Mouse (Mus musculus): ENCODE data around the gene Prr5. TPM values are rescaled to one million over a fixed set of nuclear protein-coding genes. Genes with fewer than 3 reads are reported as not detected.

Gene Prr5
- polyA plus RNA-seq, 1 experiment from 2014 or later = 65.4 TPM

DNA sequence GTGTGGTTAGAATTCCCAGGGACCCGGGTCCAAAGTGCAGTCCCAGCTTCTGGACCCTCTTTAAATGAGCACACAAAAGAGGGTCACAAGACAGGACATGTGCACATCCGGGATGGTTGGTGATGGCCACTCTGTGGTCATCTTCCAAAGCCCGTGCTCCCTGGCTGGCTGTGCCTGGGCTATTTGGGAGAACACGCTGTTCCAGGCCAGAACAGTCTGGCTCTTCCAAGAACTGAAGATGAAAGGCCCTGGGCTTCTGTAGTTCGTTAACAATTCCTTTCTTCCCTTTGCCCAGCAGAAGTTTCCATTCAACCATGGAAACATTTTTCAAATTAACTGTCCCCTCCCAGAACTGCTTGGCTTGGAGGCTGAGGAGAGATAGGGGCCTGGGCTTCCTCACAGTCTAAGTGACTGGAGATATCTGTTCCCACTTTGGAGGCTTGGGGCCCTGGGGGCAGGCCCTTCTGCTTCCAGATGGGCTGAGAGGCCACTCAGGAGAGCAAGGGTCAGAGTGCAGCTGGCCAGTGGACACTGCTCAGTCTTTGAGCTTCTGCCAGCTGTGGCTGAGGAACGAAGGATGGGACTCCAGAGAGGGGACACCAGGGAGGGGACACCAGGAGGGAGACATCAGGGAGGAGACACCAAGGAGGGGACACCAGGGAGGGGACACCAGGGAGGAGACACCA is 29.8 kb upstream of the Prr5 start:
- H3K4me2 ChIP-seq (replicated peaks) = no peak overlapping the region
- H3K27ac ChIP-seq = peak overlapping the region; percentile 53
- 53% methylated on average over 6 of the region's 6 CpGs for WGBS
- no peaks in the 10 kb centered on the region for H3K9me3 ChIP-seq
- no peak overlapping the region for H3K9ac ChIP-seq
- peaks cover 13% of the 10 kb centered on the region for H3K4me1 ChIP-seq (replicated peaks)
- peak; percentile 52; the same call in 1 of the 2 replicates for ATAC-seq
- H3K27me3 ChIP-seq (replicated peaks) = no peaks in the 10 kb centered on the region
- no peaks in the 10 kb centered on the region for H3K36me3 ChIP-seq
- H3K4me3 ChIP-seq (replicated peaks) = no peak overlapping the region

DNA sequence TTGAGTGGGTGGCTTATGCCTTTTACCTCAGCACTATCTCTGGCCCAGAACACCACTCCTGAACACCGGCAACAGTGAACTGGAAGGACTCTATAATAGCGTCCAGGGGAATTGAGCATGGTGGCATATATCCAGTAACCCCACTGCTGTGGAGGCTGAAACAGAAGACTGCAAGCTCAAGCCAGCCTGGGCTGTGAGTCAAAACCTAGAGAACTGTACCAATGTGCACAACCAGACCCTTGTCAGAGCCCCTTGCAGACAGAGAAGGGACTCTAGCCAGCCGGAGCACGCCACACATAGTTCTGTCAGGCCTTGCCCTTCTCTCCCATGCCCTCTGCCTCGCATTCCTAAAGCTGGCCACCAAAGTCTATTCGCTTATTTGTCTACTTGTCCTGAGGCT is 28.7 kb upstream of the Prr5 start:
- H3K4me1 ChIP-seq (replicated peaks) = peaks cover 13% of the 10 kb centered on the region
- 81% methylated on average over 6 of the region's 6 CpGs for WGBS
- H3K27ac ChIP-seq = no peak overlapping the region
- no peak for ATAC-seq
- H3K27me3 ChIP-seq (replicated peaks) = no peaks in the 10 kb centered on the region
- H3K4me3 ChIP-seq (replicated peaks) = no peak overlapping the region
- no peaks in the 10 kb centered on the region for H3K9me3 ChIP-seq
- H3K4me2 ChIP-seq (replicated peaks) = no peak overlapping the region
- H3K36me3 ChIP-seq = no peaks in the 10 kb centered on the region
- no peak overlapping the region for H3K9ac ChIP-seq

DNA sequence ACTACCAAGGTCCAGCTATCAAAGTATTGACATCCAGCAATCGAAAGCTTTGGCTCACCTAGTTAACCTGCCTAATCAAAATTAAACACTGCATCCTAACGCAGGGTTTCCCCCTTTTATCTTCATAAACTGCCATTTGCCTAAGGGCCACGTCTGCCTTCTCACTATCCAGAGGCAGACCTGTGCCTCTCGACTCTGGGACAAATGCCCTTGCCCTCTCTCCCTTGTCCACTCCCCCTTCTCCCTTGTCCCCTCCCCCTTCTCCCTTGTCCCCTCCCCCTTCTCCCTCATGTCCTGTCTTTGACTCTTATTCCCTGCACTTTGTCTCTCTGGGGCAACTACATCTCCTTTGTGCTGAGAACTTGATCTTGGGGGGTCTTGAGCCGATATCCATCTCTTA is 28.3 kb upstream of the Prr5 start:
- H3K36me3 ChIP-seq = no peaks in the 10 kb centered on the region
- H3K9ac ChIP-seq = no peak overlapping the region
- H3K4me1 ChIP-seq (replicated peaks) = peaks cover 13% of the 10 kb centered on the region
- H3K27ac ChIP-seq = no peak overlapping the region
- H3K4me3 ChIP-seq (replicated peaks) = no peak overlapping the region
- no peak overlapping the region for H3K4me2 ChIP-seq (replicated peaks)
- no peaks in the 10 kb centered on the region for H3K9me3 ChIP-seq
- WGBS = 52% methylated on average over 5 of the region's 5 CpGs
- ATAC-seq = no peak
- H3K27me3 ChIP-seq (replicated peaks) = no peaks in the 10 kb centered on the region

DNA sequence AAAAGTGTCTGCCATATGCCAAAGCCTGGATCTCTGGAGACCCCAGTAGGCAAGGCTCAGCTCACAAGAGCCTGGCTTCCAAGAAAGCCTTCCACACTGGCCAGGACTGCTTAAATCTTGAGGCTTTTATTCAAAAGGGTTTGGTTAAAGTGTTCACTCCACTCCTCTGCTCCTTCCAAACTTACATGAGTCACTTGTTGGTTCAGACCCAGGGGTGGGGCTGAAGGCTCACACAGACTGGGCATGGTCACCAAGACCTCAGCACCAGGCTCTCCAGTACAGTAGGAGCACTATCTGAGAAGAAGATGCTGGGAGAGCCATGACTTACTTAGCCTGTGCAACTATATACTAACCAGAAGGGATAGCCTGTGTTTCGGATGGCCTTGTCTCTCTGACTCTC is 27.5 kb upstream of the Prr5 start:
- ATAC-seq = no peak
- 94% methylated on average over 1 of the region's 1 CpGs for WGBS
- peaks cover 13% of the 10 kb centered on the region for H3K4me1 ChIP-seq (replicated peaks)

DNA sequence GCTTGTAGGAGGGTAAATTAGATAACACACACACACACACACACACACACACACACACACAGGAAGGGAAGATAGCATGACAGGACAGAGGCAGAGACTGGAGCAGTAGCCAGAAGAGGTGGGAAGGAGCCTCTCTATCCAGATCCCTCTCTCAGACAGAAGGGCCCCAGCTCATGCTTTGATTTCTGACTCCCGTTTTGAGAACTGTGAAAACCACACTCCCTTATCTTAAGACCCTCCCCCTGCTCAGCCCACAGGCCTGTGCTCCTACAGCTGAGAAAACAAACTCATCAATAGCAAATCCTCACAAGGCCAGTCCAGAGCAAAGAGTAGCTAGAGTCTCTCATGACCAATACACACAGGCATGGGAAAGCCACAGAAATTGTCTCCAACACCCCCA is 26.2 kb upstream of the Prr5 start:
- no peaks in the 10 kb centered on the region for H3K9me3 ChIP-seq
- no peak overlapping the region for H3K9ac ChIP-seq
- H3K4me1 ChIP-seq (replicated peaks) = peaks cover 13% of the 10 kb centered on the region
- WGBS = 14% methylated on average over 1 of the region's 1 CpGs
- ATAC-seq = peak; percentile 46
- no peaks in the 10 kb centered on the region for H3K27me3 ChIP-seq (replicated peaks)
- no peak overlapping the region for H3K27ac ChIP-seq
- H3K4me2 ChIP-seq (replicated peaks) = no peak overlapping the region
- no peak overlapping the region for H3K4me3 ChIP-seq (replicated peaks)
- H3K36me3 ChIP-seq = no peaks in the 10 kb centered on the region

More for the DNA sequence above, 27.5 kb upstream of the Prr5 start:
- H3K9ac ChIP-seq = no peak overlapping the region
- no peak overlapping the region for H3K4me3 ChIP-seq (replicated peaks)
- H3K4me2 ChIP-seq (replicated peaks) = no peak overlapping the region
- H3K27me3 ChIP-seq (replicated peaks) = no peaks in the 10 kb centered on the region
- no peak overlapping the region for H3K27ac ChIP-seq
- H3K36me3 ChIP-seq = no peaks in the 10 kb centered on the region
- H3K9me3 ChIP-seq = no peaks in the 10 kb centered on the region

DNA sequence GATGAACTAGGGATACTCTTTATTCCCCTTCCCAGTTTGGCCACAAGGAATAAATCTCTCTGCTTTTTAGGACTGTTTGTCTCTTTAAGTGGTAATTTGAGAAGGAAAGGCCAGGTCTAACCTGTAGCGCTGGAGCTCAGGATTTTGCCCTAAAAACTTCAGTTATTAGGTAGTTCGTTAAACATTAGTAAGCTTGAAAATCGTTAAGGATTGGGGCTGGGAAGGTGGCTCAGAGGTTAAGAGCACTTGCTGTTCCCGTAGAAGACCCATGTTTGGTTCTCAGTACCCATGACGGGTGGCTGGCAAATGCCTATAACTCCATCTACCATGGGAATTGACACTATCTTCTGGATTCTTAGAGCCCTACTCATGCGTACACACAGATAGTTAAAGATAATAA is 17.9 kb upstream of the Prr5 start:
- 86% methylated on average over 6 of the region's 6 CpGs for WGBS
- no peak overlapping the region for H3K9ac ChIP-seq
- H3K27me3 ChIP-seq (replicated peaks) = no peaks in the 10 kb centered on the region
- ATAC-seq = no peak
- H3K4me1 ChIP-seq (replicated peaks) = peaks cover 15% of the 10 kb centered on the region; the same call in 1 of the 2 replicates
- no peak overlapping the region for H3K4me3 ChIP-seq (replicated peaks)
- H3K9me3 ChIP-seq = no peaks in the 10 kb centered on the region
- H3K27ac ChIP-seq = no peak overlapping the region
- H3K36me3 ChIP-seq = no peaks in the 10 kb centered on the region
- no peak overlapping the region for H3K4me2 ChIP-seq (replicated peaks)

DNA sequence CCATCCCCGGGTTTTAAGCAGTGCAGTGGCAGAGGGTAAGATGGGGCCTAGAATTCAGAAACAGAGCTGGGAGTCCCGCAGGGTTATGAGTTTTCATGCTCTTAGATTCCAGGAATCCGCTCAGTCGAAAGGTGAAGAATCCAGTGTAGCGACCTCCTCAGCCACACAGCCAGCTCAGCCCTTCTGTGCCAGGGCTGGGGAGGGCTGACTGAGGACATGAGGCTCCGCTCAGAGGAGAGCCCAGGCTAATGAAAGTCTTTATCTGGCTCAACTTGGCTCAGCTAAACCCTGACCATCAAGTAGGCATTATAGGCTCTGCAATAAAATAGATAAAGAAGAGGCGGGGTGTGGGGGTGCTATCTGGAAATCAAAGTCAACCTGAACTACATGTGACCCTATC is 16.3 kb upstream of the Prr5 start:
- Histone ChIP-seq H3K9ac (no peak overlapping the region), H3K27me3 (replicated peaks) (no peaks in the 10 kb centered on the region), H3K4me3 (replicated peaks) (no peak overlapping the region), H3K36me3 (no peaks in the 10 kb centered on the region), H3K4me1 (replicated peaks) (peaks cover 15% of the 10 kb centered on the region; the same call in 1 of the 2 replicates), H3K27ac (no peak overlapping the region), H3K9me3 (no peaks in the 10 kb centered on the region), H3K4me2 (replicated peaks) (no peak overlapping the region)
- WGBS = 88% methylated on average over 7 of the region's 7 CpGs
- ATAC-seq = no peak

DNA sequence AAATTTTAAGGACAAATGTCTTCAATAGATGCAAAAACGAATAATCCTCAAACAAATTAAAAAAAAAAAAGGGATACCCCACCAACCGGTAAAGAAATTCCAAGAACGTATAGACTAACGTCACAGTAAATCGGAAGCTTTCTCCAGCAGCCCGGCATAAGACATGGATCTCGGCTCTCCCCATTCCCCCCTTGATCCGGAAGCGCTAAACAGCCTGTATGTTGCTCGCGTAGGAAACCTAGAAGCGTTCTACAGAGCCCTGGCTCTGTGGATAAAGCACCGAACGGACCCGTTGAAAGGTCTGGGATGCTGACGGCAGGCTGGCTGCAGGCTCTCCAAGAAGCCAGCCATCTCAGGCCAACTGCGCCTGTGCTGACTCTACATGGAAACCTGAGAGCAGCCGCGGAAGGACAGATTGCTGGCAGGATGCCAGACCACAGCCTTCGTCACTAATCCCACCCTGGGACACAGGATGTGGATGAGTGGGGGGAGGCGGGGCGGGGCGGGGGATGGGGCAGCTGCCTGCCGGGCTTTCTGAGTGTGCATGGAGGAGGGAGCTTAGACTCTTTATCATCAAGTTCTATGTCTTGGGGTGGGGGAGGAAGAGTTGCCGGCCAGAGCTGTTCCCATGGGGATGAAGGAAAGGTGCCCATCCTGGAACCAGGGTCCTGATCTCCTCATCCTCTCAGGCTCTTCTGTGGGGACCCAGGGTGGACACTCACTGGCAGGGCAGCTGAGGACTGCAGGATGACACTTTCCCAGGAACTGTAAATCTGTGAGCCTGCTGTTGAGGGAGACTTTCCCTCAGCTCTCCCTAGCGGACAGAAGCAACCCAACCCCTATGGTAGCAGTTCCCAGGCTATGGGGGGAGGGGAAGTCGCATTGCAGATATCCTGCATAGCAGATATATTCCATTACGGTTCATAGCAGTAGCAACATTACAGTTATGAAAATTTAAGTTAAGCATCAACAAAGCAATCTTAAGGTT is 15.1 kb upstream of the Prr5 start:
- H3K36me3 ChIP-seq = no peaks in the 10 kb centered on the region
- H3K4me1 ChIP-seq (replicated peaks) = peaks cover 15% of the 10 kb centered on the region; the same call in 1 of the 2 replicates
- H3K27me3 ChIP-seq (replicated peaks) = no peaks in the 10 kb centered on the region
- H3K9ac ChIP-seq = peak overlapping the region; percentile 53
- WGBS = 3% methylated on average over 28 of the region's 28 CpGs
- peak overlapping the region; percentile 68 for H3K4me2 ChIP-seq (replicated peaks)
- H3K4me3 ChIP-seq (replicated peaks) = peak overlapping the region; percentile 36
- no peaks in the 10 kb centered on the region for H3K9me3 ChIP-seq
- H3K27ac ChIP-seq = peak overlapping the region; percentile 90
- ATAC-seq = peak; percentile 92

DNA sequence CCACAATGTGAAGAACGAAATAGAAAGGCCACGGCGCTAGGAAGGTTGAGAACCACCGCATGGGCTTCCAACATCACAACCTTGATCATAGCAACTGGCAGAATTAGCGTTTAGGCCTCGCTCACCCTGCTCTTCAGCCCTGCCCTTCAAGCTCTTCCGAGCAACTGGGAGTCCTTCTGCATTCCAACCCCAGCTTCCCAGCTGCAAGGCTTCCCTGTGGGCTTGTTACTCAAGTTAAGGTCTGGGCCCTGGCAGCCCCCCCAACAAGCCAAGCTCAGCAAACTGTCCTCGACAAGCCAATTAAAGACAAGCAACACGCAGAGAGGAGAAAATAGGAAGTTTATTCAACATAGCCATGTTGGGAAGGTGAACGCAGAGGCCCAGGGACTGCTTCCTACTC is 14.4 kb upstream of the Prr5 start:
- no peak overlapping the region for H3K9ac ChIP-seq
- no peak overlapping the region for H3K4me2 ChIP-seq (replicated peaks)
- no peaks in the 10 kb centered on the region for H3K36me3 ChIP-seq
- H3K27ac ChIP-seq = peak overlapping the region; percentile 90
- no peak overlapping the region for H3K4me3 ChIP-seq (replicated peaks)
- H3K27me3 ChIP-seq (replicated peaks) = no peaks in the 10 kb centered on the region
- peaks cover 15% of the 10 kb centered on the region; the same call in 1 of the 2 replicates for H3K4me1 ChIP-seq (replicated peaks)
- H3K9me3 ChIP-seq = no peaks in the 10 kb centered on the region
- no peak for ATAC-seq
- WGBS = 53% methylated on average over 10 of the region's 10 CpGs

DNA sequence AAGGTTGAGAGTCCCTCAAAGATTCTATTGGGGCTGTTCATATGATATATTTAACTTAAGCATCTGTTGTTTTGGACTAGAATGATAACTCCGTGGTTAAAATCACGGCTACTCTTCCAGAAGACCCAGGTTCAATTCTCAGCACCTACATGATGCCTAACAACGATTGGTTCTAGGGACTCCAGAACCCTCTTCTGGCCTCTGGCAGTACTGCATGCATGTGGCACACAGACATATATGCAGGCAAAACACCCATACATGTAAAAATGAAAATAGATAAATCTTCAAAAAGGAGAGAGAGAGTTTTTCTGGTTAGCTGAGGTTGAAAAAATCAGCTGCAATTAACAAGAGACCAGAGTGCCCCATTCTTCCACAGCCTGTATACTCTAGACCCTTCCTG is 12.7 kb upstream of the Prr5 start:
- Histone ChIP-seq H3K4me2 (replicated peaks) (no peak overlapping the region), H3K4me1 (replicated peaks) (peaks cover 15% of the 10 kb centered on the region; the same call in 1 of the 2 replicates), H3K9me3 (no peaks in the 10 kb centered on the region), H3K9ac (no peak overlapping the region), H3K27me3 (replicated peaks) (no peaks in the 10 kb centered on the region), H3K4me3 (replicated peaks) (no peak overlapping the region), H3K27ac (no peak overlapping the region), H3K36me3 (no peaks in the 10 kb centered on the region)
- no peak for ATAC-seq
- WGBS = 92% methylated on average over 3 of the region's 3 CpGs

DNA sequence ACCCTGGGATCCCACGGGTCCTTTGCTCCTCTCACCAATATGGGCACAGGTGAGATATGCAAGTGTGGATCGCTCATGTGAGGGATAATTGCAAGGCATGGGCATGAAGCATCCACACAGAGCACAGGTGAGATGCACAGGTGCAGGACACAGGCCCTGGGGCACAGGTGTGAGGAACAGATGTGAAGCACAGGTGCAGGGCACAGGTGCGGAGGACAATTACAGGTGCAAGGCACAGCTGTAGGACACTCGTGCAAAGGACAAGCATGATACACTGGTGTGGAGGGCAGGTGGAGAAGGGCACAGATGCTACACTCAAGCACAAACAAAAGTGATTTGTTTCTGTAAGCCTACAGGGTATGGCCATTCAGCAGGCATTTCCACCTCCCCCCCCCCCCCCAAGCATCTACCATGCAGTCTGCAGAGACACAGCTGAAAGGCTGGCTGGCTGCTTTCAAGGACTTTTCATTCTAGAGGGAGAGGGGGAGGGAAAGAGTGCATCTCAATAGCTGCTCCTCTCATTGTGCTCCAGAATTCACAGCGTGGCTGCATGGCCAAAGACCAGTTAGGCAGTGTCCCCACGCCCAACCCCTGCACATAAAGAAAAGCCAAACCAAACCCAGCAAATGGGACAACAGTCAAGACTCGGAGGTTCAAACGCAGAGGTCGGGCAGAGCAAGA is 11.9 kb upstream of the Prr5 start:
- Histone ChIP-seq H3K9ac (no peak overlapping the region), H3K4me1 (replicated peaks) (peaks cover 15% of the 10 kb centered on the region), H3K9me3 (no peaks in the 10 kb centered on the region), H3K27me3 (replicated peaks) (no peaks in the 10 kb centered on the region), H3K4me2 (replicated peaks) (no peak overlapping the region), H3K36me3 (no peaks in the 10 kb centered on the region), H3K4me3 (replicated peaks) (no peak overlapping the region), H3K27ac (no peak overlapping the region)
- ATAC-seq = no peak
- 66% methylated on average over 9 of the region's 9 CpGs for WGBS

DNA sequence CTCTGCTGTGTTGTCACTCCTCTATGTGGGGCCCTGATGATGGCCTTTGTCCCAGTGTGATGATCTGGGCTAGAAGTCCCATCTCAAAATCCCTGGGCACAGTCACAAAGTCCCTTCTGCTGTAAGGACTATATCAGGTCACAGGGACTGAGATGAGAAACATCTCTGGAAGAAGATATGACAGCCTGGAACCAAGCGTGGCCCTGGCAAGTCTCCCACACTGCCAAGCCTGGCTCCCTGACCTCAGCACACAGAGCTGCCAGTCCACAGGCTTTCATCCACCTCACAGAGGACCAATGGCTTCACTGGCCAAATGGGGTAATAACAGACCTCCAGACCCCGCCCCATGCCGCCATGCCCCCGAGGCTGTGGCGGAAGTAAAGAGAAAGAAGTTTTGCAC is 10.8 kb upstream of the Prr5 start:
- H3K9ac ChIP-seq = no peak overlapping the region
- H3K4me3 ChIP-seq (replicated peaks) = no peak overlapping the region
- no peaks in the 10 kb centered on the region for H3K36me3 ChIP-seq
- no peaks in the 10 kb centered on the region for H3K27me3 ChIP-seq (replicated peaks)
- 67% methylated on average over 5 of the region's 5 CpGs for WGBS
- peaks cover 19% of the 10 kb centered on the region for H3K4me1 ChIP-seq (replicated peaks)
- no peak overlapping the region for H3K27ac ChIP-seq
- H3K9me3 ChIP-seq = no peaks in the 10 kb centered on the region
- no peak for ATAC-seq
- no peak overlapping the region for H3K4me2 ChIP-seq (replicated peaks)

Measured in intestine, embryonic 15.5 days (tissue).